Mouse (Mus musculus) lung, adult 2 months (tissue): ENCODE data around the gene Kcnq5.

ENCODE experiments used
- CTCF ChIP-seq: fragments of 200-500 bp; IDR thresholded peaks from 2 replicates; pipeline ENCODE4 v1.5.1; 2011; ENCODE audit warnings: mild to moderate bottlenecking, low read length, control low read depth; ENCODE audit not compliant: insufficient read depth
- POLR2A ChIP-seq: fragments of 200-500 bp; IDR thresholded peaks from 2 replicates; pipeline ENCODE4 v1.6.1; 2011; ENCODE audit warnings: low read depth, mild to moderate bottlenecking, control low read depth, low read length, borderline replicate concordance; ENCODE audit errors: extremely low read depth

DNA sequence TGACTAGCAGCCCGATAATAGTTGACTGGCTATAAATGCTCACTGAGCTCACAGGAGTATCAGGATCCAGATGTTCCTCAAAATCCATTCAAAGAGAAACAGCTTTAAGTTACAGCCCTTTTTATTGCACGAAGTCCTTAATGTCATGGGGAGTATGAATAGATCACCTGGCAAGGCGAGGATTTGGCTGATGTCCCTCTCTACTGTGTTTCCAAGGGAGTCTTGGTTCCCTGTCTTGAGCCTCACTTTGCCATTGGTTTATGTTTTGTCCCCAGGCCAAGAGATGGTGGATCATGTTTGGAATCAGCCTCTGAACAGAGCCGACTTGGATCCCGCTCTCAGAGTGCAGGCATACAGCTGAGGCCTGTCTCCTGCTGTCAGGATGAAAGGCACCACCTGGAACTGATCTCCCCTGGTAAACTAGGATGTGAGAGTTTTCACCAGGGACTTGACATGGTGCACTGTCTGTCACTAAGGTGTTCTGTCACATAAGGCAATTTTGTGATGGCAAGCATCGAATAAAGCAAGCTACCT lies 570.5 kb downstream of the Kcnq5 start:
- no peak for TF ChIP-seq CTCF
- no peak for TF ChIP-seq POLR2A
